Mouse (Mus musculus) lung, postnatal 36 days (tissue): ENCODE results near the gene Rbfox2.
A peak's percentile ranks its signal among the peaks of the same experiment; 100 is the strongest.

Experiments used
- DNase-seq: peaks from one replicate; pipeline ENCODE4 v3.0.0; 2022; ENCODE audit warnings: mixed read lengths

Gene Rbfox2

GRCm38 (mm10) chr15:77056001-77056790 is 250.6 kb downstream of the Rbfox2 start:
- no peak for DNase-seq

- DNase-seq: no peak
Observed at GRCm38 (mm10) chr15:77054611-77055175, 252.1 kb downstream of the Rbfox2 start.

GRCm38 (mm10) chr15:77053021-77053420 is 253.8 kb downstream of the Rbfox2 start:
- no peak for DNase-seq

GRCm38 (mm10) chr15:77052176-77052575 is 254.6 kb downstream of the Rbfox2 start:
- DNase-seq: no peak

DNA sequence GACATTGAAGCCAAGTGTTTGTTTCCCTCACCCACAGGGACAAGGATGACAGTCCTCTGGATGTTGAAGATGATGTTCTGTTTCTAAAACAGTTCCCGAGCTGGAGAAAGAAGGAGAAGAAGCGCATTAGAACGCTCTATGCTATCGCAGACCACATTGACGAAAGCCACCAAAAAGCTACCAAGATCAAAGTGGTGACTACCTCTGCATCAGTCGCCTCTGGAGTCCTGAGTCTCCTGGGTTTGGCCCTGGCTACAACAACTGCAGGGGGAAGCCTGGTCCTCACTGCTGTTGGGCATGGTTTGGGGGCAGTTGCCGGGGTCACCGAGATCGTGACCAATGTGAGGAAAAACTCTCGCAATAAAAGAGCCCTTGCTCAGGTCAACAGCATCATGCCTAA is 256.2 kb downstream of the Rbfox2 start, which contains the start of gene Mb:
Gene Mb (minus strand): TSS at position 101 of the 400 bp plus-strand sequence.
- DNase-seq: no peak

GRCm38 (mm10) chr15:77045609-77046008 is 261.2 kb downstream of the Rbfox2 start:
- DNase-seq: no peak

GRCm38 (mm10) chr15:77044597-77045320 is 262.0 kb downstream of the Rbfox2 start, which contains the start of gene Apol6:
Apol6 (plus strand) TSS chr15:77044729.
- no peak for DNase-seq

DNA sequence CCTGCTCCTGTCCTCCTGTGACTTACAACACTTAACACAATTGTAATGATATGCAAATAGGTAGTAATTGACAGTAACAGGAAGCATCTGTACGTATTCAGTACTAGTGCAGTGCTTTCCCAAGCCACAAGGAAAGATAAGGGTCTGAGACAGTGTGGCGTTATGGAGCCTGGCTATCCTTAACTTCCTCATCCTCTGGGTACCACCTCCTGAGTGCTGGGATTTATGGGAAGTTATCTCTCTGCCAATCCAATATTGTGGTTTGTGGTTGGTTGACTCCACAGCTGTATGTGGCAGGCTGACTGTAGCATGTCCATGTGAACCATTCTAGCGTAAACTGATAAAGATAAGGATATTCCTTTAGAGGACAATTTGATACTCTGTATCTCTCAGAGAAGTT is 266.0 kb downstream of the Rbfox2 start:
- DNase-seq: no peak

DNA sequence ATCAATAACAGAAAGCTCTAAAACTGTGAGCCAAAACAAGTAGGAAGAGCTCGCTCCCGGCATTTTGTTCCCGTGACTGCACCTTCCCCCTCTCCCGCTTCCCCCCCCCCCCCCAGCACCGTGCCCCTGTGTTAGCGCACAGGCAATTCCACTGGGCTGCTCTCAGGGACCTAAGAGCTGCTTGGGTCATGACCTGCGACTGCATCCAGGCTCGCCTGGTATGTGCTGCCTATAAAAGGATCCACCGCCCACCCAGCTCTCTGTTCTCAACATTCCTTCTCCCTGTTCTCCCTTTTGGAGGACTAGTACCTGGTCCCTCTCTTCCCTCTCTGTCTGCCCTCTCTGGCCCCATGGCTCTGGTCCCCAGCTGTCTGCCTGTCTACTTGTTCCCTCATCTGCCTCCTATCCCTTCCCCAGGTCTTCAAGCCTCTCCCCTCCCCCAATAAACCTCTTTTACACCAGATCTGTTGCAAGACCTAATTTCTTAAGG is 267.5 kb downstream of the Rbfox2 start:
- DNase-seq: no peak

DNA sequence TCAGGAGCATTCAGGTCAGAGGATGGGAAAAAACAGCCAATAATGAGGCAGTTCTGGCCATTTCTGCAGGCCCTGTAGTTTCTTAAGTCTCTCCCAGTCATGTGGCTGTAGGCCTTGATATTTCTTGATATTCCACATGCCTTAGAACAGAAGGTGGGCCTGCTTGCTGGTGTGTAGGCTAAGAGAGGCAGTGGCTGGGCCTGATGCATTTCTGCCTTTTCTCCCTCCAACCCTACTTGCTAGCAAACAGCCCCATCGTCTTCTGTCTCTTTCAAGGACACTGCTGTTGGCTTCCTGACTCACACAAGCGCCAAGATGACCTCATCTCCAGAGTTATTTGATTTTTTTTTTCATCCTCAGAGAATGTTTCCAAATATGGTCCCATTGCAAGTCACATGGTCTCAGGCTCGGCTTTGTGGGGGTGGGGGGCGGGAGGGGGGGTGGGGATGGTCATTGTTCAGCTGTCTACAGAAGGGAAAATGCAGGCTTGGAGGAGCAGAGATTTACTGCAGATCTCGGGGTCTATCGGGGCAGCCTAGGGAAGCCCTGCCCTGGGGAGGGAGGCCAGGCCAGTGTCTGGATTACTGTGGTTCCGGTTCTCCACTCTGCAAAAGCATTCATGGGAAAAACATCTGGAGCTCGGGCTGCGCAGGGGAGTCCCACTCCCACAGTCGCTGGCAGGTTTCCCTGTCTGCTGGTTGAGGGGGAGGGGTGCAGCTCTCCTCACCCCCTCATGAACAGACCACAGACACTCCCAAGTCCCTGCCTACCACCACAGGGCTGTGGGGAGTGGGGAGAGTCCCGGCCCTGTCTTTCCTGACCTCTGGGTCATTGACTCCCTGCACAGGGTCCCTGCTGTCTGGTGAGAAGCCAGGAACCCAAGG is 269.3 kb downstream of the Rbfox2 start:
- DNase-seq: peak; percentile 71

DNA sequence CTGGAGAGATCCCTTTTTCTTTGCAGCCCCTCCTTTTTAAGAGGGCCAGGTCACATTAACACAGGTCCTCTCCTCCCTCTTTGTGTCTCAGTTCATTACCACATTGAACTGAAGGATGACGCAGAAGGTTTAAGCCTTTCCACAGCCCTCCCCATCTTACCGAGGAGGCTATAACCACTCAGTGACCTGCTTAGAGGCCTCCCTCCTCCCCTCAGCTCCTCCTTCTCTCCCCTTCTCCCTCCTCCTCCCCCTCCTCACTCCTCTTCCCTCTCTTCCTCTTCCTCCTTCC is 269.9 kb downstream of the Rbfox2 start:
- DNase-seq: no peak

- peak; percentile 70 for DNase-seq
Observed at GRCm38 (mm10) chr15:77036320-77036988, 270.4 kb downstream of the Rbfox2 start.

GRCm38 (mm10) chr15:77035643-77036042 is 271.2 kb downstream of the Rbfox2 start:
- DNase-seq: no peak

GRCm38 (mm10) chr15:77034526-77034925 is 272.3 kb downstream of the Rbfox2 start:
- DNase-seq: no peak

- no peak for DNase-seq
Observed at GRCm38 (mm10) chr15:77031271-77031670, 275.5 kb downstream of the Rbfox2 start.

- peak; percentile 65 for DNase-seq
Observed at GRCm38 (mm10) chr15:77029331-77029991, 277.3 kb downstream of the Rbfox2 start.
